Mouse (Mus musculus): Measurements from ENCODE around the gene Daxx.

The Daxx gene

GRCm38 (mm10) chr17:33920282-33921097 lies 11.3 kb downstream of the Daxx start:
- DNase-seq (ENCODE audit: low read depth, low spot score) = peak; percentile 86

GRCm38 (mm10) chr17:33921361-33921760 lies 12.1 kb downstream of the Daxx start:
- DNase-seq (ENCODE audit: low read depth, low spot score) = no peak

GRCm38 (mm10) chr17:33924577-33925283 lies 15.5 kb downstream of the Daxx start:
- peak; percentile 83 for DNase-seq (ENCODE audit: low read depth, low spot score)

GRCm38 (mm10) chr17:33925406-33926116 lies 16.3 kb downstream of the Daxx start:
- DNase-seq (ENCODE audit: low read depth, low spot score) = peak; percentile 61

- DNase-seq (ENCODE audit: low read depth, low spot score) = no peak
These were observed 17.2 kb downstream of the Daxx start for GRCm38 (mm10) chr17:33926207-33926932.

GRCm38 (mm10) chr17:33928251-33928947 lies 19.2 kb downstream of the Daxx start:
- DNase-seq (ENCODE audit: low read depth, low spot score) = no peak

GRCm38 (mm10) chr17:33929371-33930279 lies 20.4 kb downstream of the Daxx start, which contains the start of gene Rgl2:
Gene Rgl2 (plus strand): TSS chr17:33929543.
- DNase-seq (ENCODE audit: low read depth, low spot score) = peak; percentile 94

- DNase-seq (ENCODE audit: low read depth, low spot score) = peak; percentile 87
These were observed 21.3 kb downstream of the Daxx start for GRCm38 (mm10) chr17:33930280-33931158.

GRCm38 (mm10) chr17:33931159-33931866 lies 22.1 kb downstream of the Daxx start:
- DNase-seq (ENCODE audit: low read depth, low spot score) = no peak

GRCm38 (mm10) chr17:33931947-33932346 lies 22.7 kb downstream of the Daxx start:
- no peak for DNase-seq (ENCODE audit: low read depth, low spot score)

GRCm38 (mm10) chr17:33932448-33932847 lies 23.2 kb downstream of the Daxx start:
- DNase-seq (ENCODE audit: low read depth, low spot score) = no peak

- DNase-seq (ENCODE audit: low read depth, low spot score) = no peak
These were observed 23.8 kb downstream of the Daxx start for GRCm38 (mm10) chr17:33932970-33933369.

GRCm38 (mm10) chr17:33935422-33936055 lies 26.3 kb downstream of the Daxx start:
- no peak for DNase-seq (ENCODE audit: low read depth, low spot score)

- DNase-seq (ENCODE audit: low read depth, low spot score) = no peak
These were observed 27.8 kb downstream of the Daxx start for GRCm38 (mm10) chr17:33936993-33937392.

GRCm38 (mm10) chr17:33938783-33939182 lies 29.6 kb downstream of the Daxx start:
- no peak for DNase-seq (ENCODE audit: low read depth, low spot score)

- DNase-seq (ENCODE audit: low read depth, low spot score) = peak; percentile 92
These were observed 31.1 kb downstream of the Daxx start, which contains the start of the genes Pfdn6 and Wdr46 for GRCm38 (mm10) chr17:33940206-33940805. Gene Pfdn6 (minus strand): TSS chr17:33940343. Gene Wdr46 (plus strand): TSS chr17:33940660.

GRCm38 (mm10) chr17:33940981-33941380 lies 31.8 kb downstream of the Daxx start:
- DNase-seq (ENCODE audit: low read depth, low spot score) = no peak

Data from ES-CJ7 (cell line).